Mouse (Mus musculus): ENCODE data around the gene Lcor. TPM values are rescaled to one million over a fixed set of nuclear protein-coding genes. Genes with fewer than 3 reads are reported as not detected.

Gene Lcor
- polyA plus RNA-seq, 1 experiment from 2014 or later = 31.3 TPM

DNA sequence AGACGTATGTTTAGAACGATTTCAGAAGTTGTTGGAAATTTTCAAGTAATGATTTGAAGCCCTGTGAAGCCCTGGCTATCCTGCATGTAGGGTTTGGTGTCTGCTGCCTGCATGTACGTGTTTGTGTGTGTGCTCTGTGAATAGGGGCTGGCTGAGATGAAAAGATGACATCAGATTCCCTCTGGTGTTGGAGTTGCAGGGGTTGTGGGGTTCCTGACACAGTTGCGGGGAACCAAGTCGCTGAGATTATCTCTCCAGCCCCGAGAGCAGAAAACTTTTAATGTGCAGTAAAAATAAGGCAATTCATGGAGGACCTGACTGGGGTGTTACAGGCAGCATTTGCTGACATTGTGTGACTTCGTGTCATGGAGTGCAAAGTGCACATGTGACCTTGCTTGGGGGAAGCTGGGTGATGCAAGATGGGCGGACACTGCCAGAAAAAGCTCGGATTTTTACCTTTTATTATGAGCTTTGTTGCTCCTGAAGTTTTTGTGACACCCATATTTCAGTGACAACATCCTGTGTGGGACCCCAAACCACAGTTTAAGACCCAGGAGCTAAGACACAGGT lies 20.2 kb upstream of the Lcor start:
- no peak overlapping the region for H3K27ac ChIP-seq (ENCODE audit: low read depth, low read length)
- ATAC-seq (ENCODE audit: low FRiP score) (no peak), DNase-seq (ENCODE audit: low spot score, missing footprints) (peak; percentile 49)
- H3K4me3 ChIP-seq (ENCODE audit: low read depth, low read length) = no peak overlapping the region
- H3K36me3 ChIP-seq (ENCODE audit: control insufficient read depth, insufficient read depth, low read length) = no peaks in the 10 kb centered on the region
- H3K27me3 ChIP-seq (ENCODE audit: control insufficient read depth, insufficient read depth, low read length) = no peaks in the 10 kb centered on the region
- whole genome bisulfite sequencing = 80% methylated on average over 9 of the region's 9 CpGs
- no peak overlapping the region for H3K4me2 ChIP-seq
- H3K9ac ChIP-seq (ENCODE audit: low read length) = no peak overlapping the region
- no peaks in the 10 kb centered on the region for H3K4me1 ChIP-seq (ENCODE audit: control insufficient read depth, insufficient read depth, low read length)
- no peaks in the 10 kb centered on the region for H3K9me3 ChIP-seq (ENCODE audit: control insufficient read depth, low read length)

DNA sequence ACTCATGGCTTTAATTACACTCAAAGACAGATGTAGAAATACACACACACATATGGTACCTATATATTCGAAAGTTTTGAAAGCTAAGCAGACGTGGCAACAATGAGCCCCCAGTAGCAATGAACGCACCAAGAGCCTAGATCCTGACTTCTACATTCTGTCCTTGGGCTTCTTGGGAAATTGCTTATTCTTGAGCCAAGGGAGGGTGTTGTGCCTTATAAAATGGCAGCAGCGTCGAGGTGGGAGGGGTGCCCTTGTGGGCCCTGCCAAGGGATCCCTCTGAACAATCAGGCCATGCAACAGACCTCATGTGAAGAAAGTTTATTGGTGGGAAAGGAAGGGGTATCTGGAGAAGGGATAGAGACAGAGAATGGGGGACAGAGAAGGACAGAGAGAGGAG lies 18.6 kb upstream of the Lcor start:
- Histone ChIP-seq H3K9me3 (ENCODE audit: control insufficient read depth, low read length) (no peaks in the 10 kb centered on the region), H3K4me2 (no peak overlapping the region), H3K27me3 (ENCODE audit: control insufficient read depth, insufficient read depth, low read length) (no peaks in the 10 kb centered on the region), H3K9ac (ENCODE audit: low read length) (no peak overlapping the region), H3K4me1 (ENCODE audit: control insufficient read depth, insufficient read depth, low read length) (no peaks in the 10 kb centered on the region), H3K36me3 (ENCODE audit: control insufficient read depth, insufficient read depth, low read length) (no peaks in the 10 kb centered on the region), H3K27ac (ENCODE audit: low read depth, low read length) (no peak overlapping the region), H3K4me3 (ENCODE audit: low read depth, low read length) (no peak overlapping the region)
- ATAC-seq (ENCODE audit: low FRiP score) = no peak
- WGBS = 93% methylated on average over 5 of the region's 5 CpGs
- peak; percentile 71 for DNase-seq (ENCODE audit: low spot score, missing footprints)

DNA sequence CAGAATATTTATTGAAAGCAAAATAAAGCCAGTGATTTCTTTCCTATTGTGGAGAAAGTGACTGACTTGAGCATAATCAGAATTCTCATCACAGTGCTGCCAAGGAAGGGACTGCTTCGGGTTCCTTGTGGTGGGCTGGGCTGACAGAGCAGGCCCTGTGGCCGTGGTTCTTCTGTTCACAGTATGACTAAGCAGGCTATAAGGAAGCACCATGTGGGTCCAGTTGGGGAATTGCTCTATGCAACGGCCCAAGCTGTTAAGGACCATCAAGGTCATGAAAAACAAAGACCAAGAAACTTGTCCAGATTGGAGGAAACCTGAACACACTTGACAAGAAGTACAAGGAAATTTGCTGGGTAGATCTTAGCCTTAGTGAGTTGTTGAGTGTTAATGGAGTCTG lies 16.0 kb upstream of the Lcor start:
- Histone ChIP-seq H3K4me1 (ENCODE audit: control insufficient read depth, insufficient read depth, low read length) (no peaks in the 10 kb centered on the region), H3K9ac (ENCODE audit: low read length) (no peak overlapping the region)
- WGBS = 87% methylated on average over 3 of the region's 3 CpGs

DNA sequence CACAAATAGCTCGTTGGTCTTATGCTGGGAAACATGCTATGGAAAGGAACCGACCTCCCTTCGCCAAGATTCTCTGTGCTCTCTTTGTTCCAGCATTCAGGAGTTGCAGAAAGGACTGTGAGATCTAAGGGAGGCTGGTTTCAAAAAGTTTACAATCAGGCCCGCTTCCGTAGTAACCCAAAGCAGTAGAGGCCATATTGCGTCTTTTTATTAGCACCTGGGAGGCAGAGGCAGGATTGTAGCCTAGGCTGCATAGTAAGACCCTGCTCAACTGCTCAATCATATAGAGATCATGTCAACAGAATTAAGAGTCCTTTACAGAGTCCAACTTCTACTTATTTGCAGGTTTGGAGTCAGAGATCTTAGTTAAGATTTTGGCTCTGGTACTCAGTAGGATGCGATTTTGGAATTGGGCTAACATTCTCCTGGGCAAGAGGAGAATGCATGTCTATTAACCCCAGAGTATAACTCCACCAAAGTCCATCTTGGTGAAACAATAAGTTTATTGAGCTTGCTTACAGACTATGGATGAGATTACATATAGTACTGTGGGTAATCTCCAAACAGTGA lies 8.8 kb upstream of the Lcor start:
- H3K4me1 ChIP-seq (ENCODE audit: control insufficient read depth, insufficient read depth, low read length) = no peaks in the 10 kb centered on the region
- WGBS = 92% methylated on average over 7 of the region's 7 CpGs
- ATAC-seq (ENCODE audit: low FRiP score) (no peak), DNase-seq (ENCODE audit: low spot score, missing footprints) (peak; percentile 47)
- H3K4me3 ChIP-seq (ENCODE audit: low read depth, low read length) = no peak overlapping the region
- H3K27me3 ChIP-seq (ENCODE audit: control insufficient read depth, insufficient read depth, low read length) = no peaks in the 10 kb centered on the region
- H3K36me3 ChIP-seq (ENCODE audit: control insufficient read depth, insufficient read depth, low read length) = no peaks in the 10 kb centered on the region
- no peaks in the 10 kb centered on the region for H3K9me3 ChIP-seq (ENCODE audit: control insufficient read depth, low read length)
- H3K27ac ChIP-seq (ENCODE audit: low read depth, low read length) = no peak overlapping the region
- no peak overlapping the region for H3K9ac ChIP-seq (ENCODE audit: low read length)
- H3K4me2 ChIP-seq = no peak overlapping the region

More for the DNA sequence above, 16.0 kb upstream of the Lcor start:
- Histone ChIP-seq H3K4me3 (ENCODE audit: low read depth, low read length) (no peak overlapping the region), H3K4me2 (no peak overlapping the region), H3K36me3 (ENCODE audit: control insufficient read depth, insufficient read depth, low read length) (no peaks in the 10 kb centered on the region), H3K27me3 (ENCODE audit: control insufficient read depth, insufficient read depth, low read length) (no peaks in the 10 kb centered on the region), H3K27ac (ENCODE audit: low read depth, low read length) (no peak overlapping the region), H3K9me3 (ENCODE audit: control insufficient read depth, low read length) (no peaks in the 10 kb centered on the region)
- no peak for DNase-seq (ENCODE audit: low spot score, missing footprints)
- no peak for ATAC-seq (ENCODE audit: low FRiP score)

DNA sequence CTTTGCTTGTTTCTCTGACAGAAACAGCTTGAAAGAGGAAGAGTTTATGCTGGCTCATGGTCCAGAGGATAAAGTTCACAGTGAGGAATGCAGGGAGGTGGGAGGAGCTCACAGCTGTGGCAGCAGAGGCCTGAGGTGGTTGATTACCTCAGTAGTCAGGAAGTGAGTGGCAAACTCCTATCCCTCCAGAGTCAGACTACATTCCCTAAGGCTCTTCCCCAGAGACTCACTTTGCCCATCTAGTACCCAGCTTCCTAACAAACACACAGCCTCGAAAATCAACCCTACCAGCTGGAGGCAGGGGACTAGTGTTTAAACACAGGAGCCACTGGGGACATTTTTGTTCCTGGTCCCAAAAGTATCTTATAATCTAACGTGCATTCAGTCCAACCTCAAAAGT lies 7.5 kb upstream of the Lcor start:
- Histone ChIP-seq H3K4me3 (ENCODE audit: low read depth, low read length) (no peak overlapping the region), H3K4me1 (ENCODE audit: control insufficient read depth, insufficient read depth, low read length) (no peaks in the 10 kb centered on the region), H3K4me2 (no peak overlapping the region), H3K27me3 (ENCODE audit: control insufficient read depth, insufficient read depth, low read length) (no peaks in the 10 kb centered on the region), H3K9ac (ENCODE audit: low read length) (no peak overlapping the region), H3K27ac (ENCODE audit: low read depth, low read length) (no peak overlapping the region), H3K9me3 (ENCODE audit: control insufficient read depth, low read length) (no peaks in the 10 kb centered on the region), H3K36me3 (ENCODE audit: control insufficient read depth, insufficient read depth, low read length) (no peaks in the 10 kb centered on the region)
- DNase-seq (ENCODE audit: low spot score, missing footprints) (peak; percentile 77), ATAC-seq (ENCODE audit: low FRiP score) (no peak)
- 72% methylated on average over 2 of the region's 2 CpGs for WGBS

- peaks cover 3% of the 10 kb centered on the region; the same call in 1 of the 2 replicates for H3K4me1 ChIP-seq (ENCODE audit: control insufficient read depth, insufficient read depth, low read length)
- ATAC-seq (ENCODE audit: low FRiP score) = no peak
- no peaks in the 10 kb centered on the region for H3K27me3 ChIP-seq (ENCODE audit: control insufficient read depth, insufficient read depth, low read length)
- H3K9ac ChIP-seq (ENCODE audit: low read length) = no peak overlapping the region
- H3K4me2 ChIP-seq = no peak overlapping the region
- H3K36me3 ChIP-seq (ENCODE audit: control insufficient read depth, insufficient read depth, low read length) = no peaks in the 10 kb centered on the region
- peak; percentile 59 for DNase-seq (ENCODE audit: low spot score, missing footprints)
- H3K27ac ChIP-seq (ENCODE audit: low read depth, low read length) = no peak overlapping the region
- 85% methylated on average over 3 of the region's 3 CpGs for WGBS
- H3K9me3 ChIP-seq (ENCODE audit: control insufficient read depth, low read length) = no peaks in the 10 kb centered on the region
- no peak overlapping the region for H3K4me3 ChIP-seq (ENCODE audit: low read depth, low read length)
Measured at GRCm38 (mm10) chr19:41476530-41477249, 5.7 kb upstream of the Lcor start.

- Histone ChIP-seq H3K4me2 (peak overlapping the region; percentile 74), H3K36me3 (ENCODE audit: control insufficient read depth, insufficient read depth, low read length) (no peaks in the 10 kb centered on the region), H3K4me3 (ENCODE audit: low read depth, low read length) (peak overlapping the region; percentile 5; the same call in 1 of the 2 replicates), H3K4me1 (ENCODE audit: control insufficient read depth, insufficient read depth, low read length) (peaks cover 11% of the 10 kb centered on the region; the same call in 1 of the 2 replicates), H3K9me3 (ENCODE audit: control insufficient read depth, low read length) (no peaks in the 10 kb centered on the region), H3K9ac (ENCODE audit: low read length) (no peak overlapping the region), H3K27ac (ENCODE audit: low read depth, low read length) (no peak overlapping the region), H3K27me3 (ENCODE audit: control insufficient read depth, insufficient read depth, low read length) (no peaks in the 10 kb centered on the region)
- no peak for ATAC-seq (ENCODE audit: low FRiP score)
- peak; percentile 95 for DNase-seq (ENCODE audit: low spot score, missing footprints)
- 16% methylated on average over 15 of the region's 15 CpGs for WGBS
Measured at GRCm38 (mm10) chr19:41481030-41481886, 1.2 kb upstream of the Lcor start.

DNA sequence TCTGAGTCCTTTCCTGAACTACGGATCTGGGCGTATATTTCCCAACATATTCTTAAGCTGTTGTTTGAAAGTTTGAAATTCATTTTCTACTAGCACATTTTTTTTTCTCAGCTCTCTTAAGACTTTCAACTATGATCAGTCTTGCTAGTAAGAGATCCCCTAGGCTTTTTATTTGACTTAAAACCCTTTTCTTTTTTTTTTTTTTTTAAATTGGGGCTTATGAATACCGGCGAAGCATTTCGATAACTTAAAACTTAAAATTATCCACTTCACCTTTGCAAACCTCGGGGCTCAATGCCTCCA lies 599 bp upstream of the Lcor start:
- Histone ChIP-seq H3K9me3 (ENCODE audit: control insufficient read depth, low read length) (no peaks in the 10 kb centered on the region), H3K27me3 (ENCODE audit: control insufficient read depth, insufficient read depth, low read length) (no peaks in the 10 kb centered on the region), H3K36me3 (ENCODE audit: control insufficient read depth, insufficient read depth, low read length) (no peaks in the 10 kb centered on the region), H3K9ac (ENCODE audit: low read length) (peak overlapping the region; percentile 97; the same call in 1 of the 2 replicates), H3K4me3 (ENCODE audit: low read depth, low read length) (peak overlapping the region; percentile 91), H3K27ac (ENCODE audit: low read depth, low read length) (peak overlapping the region; percentile 99; the same call in 1 of the 2 replicates), H3K4me2 (peak overlapping the region; percentile 74), H3K4me1 (ENCODE audit: control insufficient read depth, insufficient read depth, low read length) (peaks cover 11% of the 10 kb centered on the region; the same call in 1 of the 2 replicates)
- ATAC-seq (ENCODE audit: low FRiP score) (no peak), DNase-seq (ENCODE audit: low spot score, missing footprints) (no peak)
- 5% methylated on average over 6 of the region's 6 CpGs for WGBS

Measured in midbrain, embryonic 11.5 days (tissue).